Mouse (Mus musculus) cortical plate, adult 2 months (tissue): ENCODE results near the gene Gm45233.

Source experiments
- CTCF ChIP-seq: fragments of 200-500 bp; IDR thresholded peaks from 2 replicates; pipeline ENCODE4 v1.5.1; 2011; ENCODE audit warnings: mild to moderate bottlenecking, control low read depth, low read length; ENCODE audit not compliant: insufficient read depth; ENCODE audit errors: extremely low read depth
- POLR2A ChIP-seq: fragments of 200-500 bp; IDR thresholded peaks from 2 replicates; pipeline ENCODE4 v1.6.1; 2011; ENCODE audit warnings: mild to moderate bottlenecking, low read length, control low read depth; ENCODE audit not compliant: insufficient read depth; ENCODE audit errors: extremely low read depth

GRCm38 (mm10) chr7:43409084-43409483, 34.8 kb upstream of the Gm45233 start:
- TF ChIP-seq CTCF = no peak
- no peak for TF ChIP-seq POLR2A
